Mouse (Mus musculus) bone marrow macrophage, adult 2 months (primary cell): Measurements from ENCODE around the gene Armc8.

Experiments used
- CTCF ChIP-seq: IDR thresholded peaks from 2 replicates; pipeline ENCODE4 v1.5.1; 2012; ENCODE audit warnings: low read depth, mild to moderate bottlenecking, low read length, moderate library complexity
- POLR2A ChIP-seq: IDR thresholded peaks from 2 replicates; pipeline ENCODE4 v1.6.1; 2012; ENCODE audit warnings: mild to moderate bottlenecking, low read depth, low read length, borderline replicate concordance

GRCm38 (mm10) chr9:99470347-99471092 is 98.2 kb downstream of the Armc8 start:
- TF ChIP-seq CTCF = no peak
- TF ChIP-seq POLR2A = no peak
